Mouse (Mus musculus): ENCODE data around the gene Bcl2l1.

DNA sequence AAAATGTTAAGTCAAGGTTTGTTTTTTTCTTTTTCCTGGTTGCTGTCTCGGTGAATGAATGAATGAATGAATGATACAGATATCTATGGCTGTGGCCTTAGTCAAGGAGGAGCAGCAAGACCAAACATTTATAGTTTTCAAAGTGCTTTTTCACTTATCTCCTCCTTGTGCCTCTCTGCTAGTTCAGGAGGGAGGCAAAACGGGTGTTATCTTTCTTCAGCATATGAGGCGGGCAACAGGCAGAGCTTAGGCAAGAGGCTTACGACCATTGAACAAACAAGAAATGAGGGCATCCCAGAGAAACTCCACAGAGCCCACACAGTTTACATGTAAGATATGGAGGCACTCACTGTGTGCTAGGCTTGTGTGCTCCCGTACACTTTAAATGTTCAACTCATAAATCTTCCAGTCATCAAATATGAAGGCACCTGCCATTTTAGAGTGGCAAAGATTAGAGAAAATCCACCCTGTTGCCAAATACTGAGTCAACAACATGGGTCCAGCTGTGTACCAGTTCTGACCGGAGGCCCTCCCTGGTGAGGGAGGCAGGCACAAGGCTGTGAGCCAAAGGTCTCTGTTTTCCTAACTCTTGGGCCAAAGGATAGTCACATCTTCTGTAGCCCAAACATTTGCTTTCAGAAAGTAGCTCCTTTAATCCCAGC, 17.2 kb downstream of the Bcl2l1 start:
- TF ChIP-seq CTCF (IDR thresholded peaks at IDR 0.05; ENCODE audit: extremely low read depth, insufficient read depth, low read length) (no peak), POLR2A (IDR thresholded peaks at IDR 0.05; ENCODE audit: extremely low read depth, insufficient read depth, low read length) (no peak)
